Mouse (Mus musculus) hematopoietic stem cell, adult 5-6 weeks (primary cell): ENCODE measurements around the gene Drosha. TPM values are rescaled to one million over a fixed set of nuclear protein-coding genes. Genes with fewer than 3 reads are reported as not detected.

Experiments
- ATAC-seq, 2 experiments: fragments of 125-278 bp in 1 of 2; replicated peaks in 1 of 2; 2 replicates each; pipeline ENCODE4 v1.8.0; 2016 to 2017; ENCODE audit warnings: inconsistent platforms in 2 of 2, mild to moderate bottlenecking in 2 of 2, moderate number of reproducible peaks in 2 of 2, low read depth in 1 of 2, moderate TSS enrichment in 1 of 2; ENCODE audit not compliant: low FRiP score in 2 of 2, poor library complexity in 2 of 2, severe bottlenecking in 2 of 2, insufficient read depth in 1 of 2, low TSS enrichment in 1 of 2
- total RNA-seq: library from RNA; stranded (forward); fragments of 172-1452, 232-1000 nt; gene quantifications from 2 replicates; pipeline ENCODE4 v1.2.3, GENCODE M21; 2017

Drosha gene
- total RNA-seq, 1 experiment from 2014 or later: 22.2 TPM

- ATAC-seq: no peak
Measured at GRCm38 (mm10) chr15:12942424-12942823, 117.8 kb downstream of the Drosha start.

GRCm38 (mm10) chr15:12958051-12958450, 133.4 kb downstream of the Drosha start:
- ATAC-seq: no peak

- no peak for ATAC-seq
Measured at GRCm38 (mm10) chr15:12962179-12962578, 137.6 kb downstream of the Drosha start.

GRCm38 (mm10) chr15:12965209-12965608, 140.6 kb downstream of the Drosha start:
- no peak for ATAC-seq

GRCm38 (mm10) chr15:12968815-12969214, 144.2 kb downstream of the Drosha start:
- ATAC-seq: no peak

GRCm38 (mm10) chr15:12972441-12972840, 147.8 kb downstream of the Drosha start:
- ATAC-seq: no peak

Other genes with a start within 250 kb of the Drosha start
- gene Pdzd2, start 84.9 kb upstream of the Drosha start, total RNA-seq: 0.15 and 2.2 TPM in 2 replicates
- 21.4 and 26.5 TPM in 2 replicates for gene 6030458C11Rik, start 166 bp upstream of the Drosha start, total RNA-seq